Mouse (Mus musculus): ENCODE measurements around the gene Best1.

Gene Best1

GRCm38 (mm10) chr19:9964205-9964916, 37.1 kb downstream of the Best1 start:
- no peak for DNase-seq (ENCODE audit: low read depth, low spot score)

- DNase-seq (ENCODE audit: low read depth, low spot score) = no peak
These were observed 40.7 kb downstream of the Best1 start for GRCm38 (mm10) chr19:9960769-9961168.

- no peak for DNase-seq (ENCODE audit: low read depth, low spot score)
These were observed 43.5 kb downstream of the Best1 start for GRCm38 (mm10) chr19:9957965-9958364.

GRCm38 (mm10) chr19:9956624-9957388, 44.6 kb downstream of the Best1 start:
- DNase-seq (ENCODE audit: low read depth, low spot score) = no peak

- no peak for DNase-seq (ENCODE audit: low read depth, low spot score)
These were observed 46.0 kb downstream of the Best1 start for GRCm38 (mm10) chr19:9955438-9955837.

GRCm38 (mm10) chr19:9954811-9955202, 46.6 kb downstream of the Best1 start:
- DNase-seq (ENCODE audit: low read depth, low spot score) = no peak

GRCm38 (mm10) chr19:9954055-9954810, 47.2 kb downstream of the Best1 start:
- no peak for DNase-seq (ENCODE audit: low read depth, low spot score)

GRCm38 (mm10) chr19:9952912-9953311, 48.5 kb downstream of the Best1 start:
- DNase-seq (ENCODE audit: low read depth, low spot score) = no peak

GRCm38 (mm10) chr19:9952390-9952789, 49.0 kb downstream of the Best1 start:
- DNase-seq (ENCODE audit: low read depth, low spot score) = no peak

- no peak for DNase-seq (ENCODE audit: low read depth, low spot score)
These were observed 54.4 kb downstream of the Best1 start for GRCm38 (mm10) chr19:9946986-9947385.

GRCm38 (mm10) chr19:9945800-9946564, 55.5 kb downstream of the Best1 start:
- no peak for DNase-seq (ENCODE audit: low read depth, low spot score)

GRCm38 (mm10) chr19:9942539-9943533, 58.6 kb downstream of the Best1 start:
- DNase-seq (ENCODE audit: low read depth, low spot score) = no peak

- no peak for DNase-seq (ENCODE audit: low read depth, low spot score)
These were observed 59.6 kb downstream of the Best1 start for GRCm38 (mm10) chr19:9941809-9942208.

GRCm38 (mm10) chr19:9940903-9941302, 60.5 kb downstream of the Best1 start:
- no peak for DNase-seq (ENCODE audit: low read depth, low spot score)

- no peak for DNase-seq (ENCODE audit: low read depth, low spot score)
These were observed 61.6 kb downstream of the Best1 start for GRCm38 (mm10) chr19:9939841-9940240.

GRCm38 (mm10) chr19:9938824-9939303, 62.6 kb downstream of the Best1 start:
- no peak for DNase-seq (ENCODE audit: low read depth, low spot score)

GRCm38 (mm10) chr19:9938156-9938823, 63.1 kb downstream of the Best1 start:
- no peak for DNase-seq (ENCODE audit: low read depth, low spot score)

GRCm38 (mm10) chr19:9937428-9937827, 64.0 kb downstream of the Best1 start:
- DNase-seq (ENCODE audit: low read depth, low spot score) = no peak

GRCm38 (mm10) chr19:9936579-9936978, 64.9 kb downstream of the Best1 start:
- DNase-seq (ENCODE audit: low read depth, low spot score) = no peak

Measured in forelimb bud, embryonic 11.5 days (tissue).